Mouse (Mus musculus): ENCODE data around the gene Map2k5.

DNA sequence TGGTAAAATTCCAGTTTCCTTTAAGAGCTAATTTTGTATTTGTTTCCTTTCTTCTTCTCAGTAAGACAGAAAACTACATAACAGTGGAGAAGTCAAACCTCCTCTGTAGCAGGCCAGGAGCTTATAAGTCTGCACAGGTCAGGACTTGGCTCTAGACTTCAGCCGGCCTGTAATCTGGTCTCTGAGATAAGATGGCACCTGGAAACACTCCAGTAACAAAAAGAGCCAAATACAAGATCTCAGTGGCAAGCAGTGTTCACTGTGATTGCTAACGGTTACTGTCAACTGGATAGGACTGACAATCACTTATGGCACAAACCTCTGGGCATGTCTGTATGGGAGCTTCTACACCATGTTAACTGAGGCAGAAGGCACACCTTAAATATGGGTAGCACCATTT, 4.4 kb downstream of the Map2k5 start:
- TF ChIP-seq CTCF (IDR thresholded peaks at IDR 0.05; ENCODE audit: control insufficient read depth, insufficient read depth, insufficient read length) (no peak), MAX (IDR thresholded peaks at IDR 0.05) (no peak), USF1 (IDR thresholded peaks at IDR 0.05; ENCODE audit: low read depth) (no peak), CEBPB (IDR thresholded peaks at IDR 0.05; ENCODE audit: low read depth) (no peak)
